Mouse (Mus musculus) lung, embryonic 15.5 days (tissue): Measurements from ENCODE around the gene Pex26. TPM values are rescaled to one million over a fixed set of nuclear protein-coding genes. Genes with fewer than 3 reads are reported as not detected.

Experiments
- ATAC-seq: fragments of 200-750 bp; cut with Nextera tagmentation; 2 replicates; pipeline ENCODE4 v1.8.0; 2017; ENCODE audit warnings: moderate number of reproducible peaks, borderline replicate concordance; ENCODE audit not compliant: low FRiP score, low TSS enrichment; ENCODE audit errors: extremely low read depth
- H3K27ac ChIP-seq: fragments of 300-500 bp; sonication (generic); 2 replicates; pipeline ENCODE4 v1.5.1; 2015; ENCODE audit warnings: moderate library complexity, mild to moderate bottlenecking, inconsistent platforms
- H3K27me3 ChIP-seq: fragments of 300-500 bp; sonication (generic); 2 replicates; pipeline ENCODE4 v1.6.1; 2015; ENCODE audit warnings: inconsistent platforms
- H3K36me3 ChIP-seq: fragments of 300-500 bp; sonication (generic); 2 replicates; pipeline ENCODE4 v1.6.1; 2015; ENCODE audit warnings: inconsistent platforms
- H3K4me1 ChIP-seq: fragments of 300-500 bp; sonication (generic); 2 replicates; pipeline ENCODE4 v1.6.1; 2015; ENCODE audit warnings: inconsistent platforms
- H3K4me2 ChIP-seq: fragments of 300-500 bp; sonication (generic); 2 replicates; pipeline ENCODE4 v1.6.1; 2015; ENCODE audit warnings: inconsistent platforms, mild to moderate bottlenecking, moderate library complexity
- H3K4me3 ChIP-seq: fragments of 300-500 bp; sonication (generic); 2 replicates; pipeline ENCODE4 v1.5.1; 2015; ENCODE audit warnings: mild to moderate bottlenecking, inconsistent platforms
- H3K9ac ChIP-seq: fragments of 300-500 bp; sonication (generic); 2 replicates; pipeline ENCODE4 v1.6.1; 2015; ENCODE audit warnings: inconsistent platforms
- H3K9me3 ChIP-seq: fragments of 300-500 bp; sonication (generic); 2 replicates; pipeline ENCODE4 v1.6.1; 2016; ENCODE audit warnings: inconsistent platforms
- WGBS: fragments of 180-500 bp; shearing (Covaris S2); methylation state at CpG from one replicate; pipeline ENCODE4 v1.1.7; 2015; 5-methylcytosine and 5-hydroxymethylcytosine counted together
- polyA plus RNA-seq: library from polyadenylated mRNA; unstranded; fragments of >200 nt; fragmentation: Nextera tagmentation; extraction: Ambion mirVana; gene quantifications from 2 replicates; pipeline ENCODE4 v1.2.1, GENCODE M21; 2015

The Pex26 gene
- polyA plus RNA-seq, 1 experiment from 2014 or later = 13.5 TPM

GRCm38 (mm10) chr6:121171102-121171501 lies 12.4 kb upstream of the Pex26 start:
- no peaks in the 10 kb centered on the region for H3K36me3 ChIP-seq
- H3K27me3 ChIP-seq = peaks cover 3% of the 10 kb centered on the region
- peaks cover 17% of the 10 kb centered on the region for H3K4me1 ChIP-seq
- WGBS = 31% methylated on average over 6 of the region's 6 CpGs
- H3K9me3 ChIP-seq = no peaks in the 10 kb centered on the region
- peak; percentile 23; the same call in 1 of the 2 replicates for ATAC-seq
- no peak overlapping the region for H3K27ac ChIP-seq
- no peak overlapping the region for H3K4me2 ChIP-seq
- H3K4me3 ChIP-seq = no peak overlapping the region
- no peak overlapping the region for H3K9ac ChIP-seq

GRCm38 (mm10) chr6:121173471-121173870 lies 10.0 kb upstream of the Pex26 start:
- H3K4me2 ChIP-seq = no peak overlapping the region
- no peak overlapping the region for H3K4me3 ChIP-seq

GRCm38 (mm10) chr6:121174761-121175160 lies 8.7 kb upstream of the Pex26 start:
- Histone ChIP-seq H3K4me1 (0 out of 2 replicates have a peak, but pooled peaks cover 15% of the 10 kb centered on the region), H3K9ac (no peak overlapping the region), H3K36me3 (no peaks in the 10 kb centered on the region), H3K27me3 (no peaks in the 10 kb centered on the region), H3K9me3 (no peaks in the 10 kb centered on the region), H3K4me3 (no peak overlapping the region), H3K27ac (no peak overlapping the region), H3K4me2 (no peak overlapping the region)
- ATAC-seq = no peak
- 91% methylated on average over 6 of the region's 6 CpGs for WGBS

More at GRCm38 (mm10) chr6:121173471-121173870, 10.0 kb upstream of the Pex26 start:
- no peak overlapping the region for H3K9ac ChIP-seq
- H3K36me3 ChIP-seq = no peaks in the 10 kb centered on the region
- ATAC-seq = no peak
- no peak overlapping the region for H3K27ac ChIP-seq
- 0 out of 2 replicates have a peak, but pooled peaks cover 15% of the 10 kb centered on the region for H3K4me1 ChIP-seq
- WGBS = 34% methylated on average over 5 of the region's 5 CpGs
- no peaks in the 10 kb centered on the region for H3K9me3 ChIP-seq
- H3K27me3 ChIP-seq = no peaks in the 10 kb centered on the region

- Histone ChIP-seq H3K9ac (no peak overlapping the region), H3K4me1 (0 out of 2 replicates have a peak, but pooled peaks cover 8% of the 10 kb centered on the region), H3K4me2 (no peak overlapping the region), H3K27me3 (no peaks in the 10 kb centered on the region), H3K36me3 (no peaks in the 10 kb centered on the region), H3K27ac (no peak overlapping the region), H3K9me3 (no peaks in the 10 kb centered on the region), H3K4me3 (no peak overlapping the region)
- no peak for ATAC-seq
- 46% methylated on average over 14 of the region's 14 CpGs for WGBS
Measured at GRCm38 (mm10) chr6:121176011-121176730, 7.3 kb upstream of the Pex26 start.

- no peaks in the 10 kb centered on the region for H3K36me3 ChIP-seq
- 0 out of 2 replicates have a peak, but pooled peaks cover 4% of the 10 kb centered on the region for H3K4me1 ChIP-seq
- no peak overlapping the region for H3K27ac ChIP-seq
- WGBS = 64% methylated on average over 4 of the region's 4 CpGs
- H3K9ac ChIP-seq = no peak overlapping the region
- no peak overlapping the region for H3K4me3 ChIP-seq
- no peaks in the 10 kb centered on the region for H3K27me3 ChIP-seq
- no peak for ATAC-seq
- H3K9me3 ChIP-seq = no peaks in the 10 kb centered on the region
- H3K4me2 ChIP-seq = no peak overlapping the region
Measured at GRCm38 (mm10) chr6:121176731-121177098, 6.8 kb upstream of the Pex26 start.

GRCm38 (mm10) chr6:121177118-121177708 lies 6.3 kb upstream of the Pex26 start:
- Histone ChIP-seq H3K36me3 (no peaks in the 10 kb centered on the region), H3K9me3 (no peaks in the 10 kb centered on the region), H3K4me2 (no peak overlapping the region), H3K4me3 (no peak overlapping the region), H3K27ac (no peak overlapping the region), H3K27me3 (no peaks in the 10 kb centered on the region), H3K4me1 (0 out of 2 replicates have a peak, but pooled peaks cover 4% of the 10 kb centered on the region), H3K9ac (no peak overlapping the region)
- WGBS = 81% methylated on average over 7 of the region's 7 CpGs
- no peak; the same call in 1 of the 2 replicates for ATAC-seq

GRCm38 (mm10) chr6:121178700-121179358 lies 4.6 kb upstream of the Pex26 start:
- H3K4me2 ChIP-seq = no peak overlapping the region
- 0 out of 2 replicates have a peak, but pooled peaks cover 4% of the 10 kb centered on the region for H3K4me1 ChIP-seq
- WGBS = 51% methylated on average over 7 of the region's 7 CpGs
- H3K9ac ChIP-seq = no peak overlapping the region
- H3K27me3 ChIP-seq = no peaks in the 10 kb centered on the region
- H3K9me3 ChIP-seq = no peaks in the 10 kb centered on the region
- no peak overlapping the region for H3K4me3 ChIP-seq
- H3K27ac ChIP-seq = no peak overlapping the region
- ATAC-seq = no peak
- H3K36me3 ChIP-seq = no peaks in the 10 kb centered on the region

GRCm38 (mm10) chr6:121179846-121180245 lies 3.6 kb upstream of the Pex26 start:
- ATAC-seq = no peak
- 58% methylated on average over 7 of the region's 7 CpGs for WGBS
- Histone ChIP-seq H3K36me3 (no peaks in the 10 kb centered on the region), H3K4me3 (no peak overlapping the region), H3K9me3 (no peaks in the 10 kb centered on the region), H3K27me3 (no peaks in the 10 kb centered on the region), H3K27ac (no peak overlapping the region), H3K4me2 (no peak overlapping the region), H3K4me1 (peaks cover 10% of the 10 kb centered on the region), H3K9ac (no peak overlapping the region)

GRCm38 (mm10) chr6:121184198-121185140 lies 1.0 kb downstream of the Pex26 start:
- H3K4me2 ChIP-seq = peak overlapping the region; percentile 94
- H3K9me3 ChIP-seq = no peaks in the 10 kb centered on the region
- peaks cover 15% of the 10 kb centered on the region for H3K4me1 ChIP-seq
- WGBS = 2% methylated on average over 35 of the region's 35 CpGs
- peak; percentile 80 for ATAC-seq
- H3K27me3 ChIP-seq = no peaks in the 10 kb centered on the region
- peak overlapping the region; percentile 61 for H3K4me3 ChIP-seq
- H3K9ac ChIP-seq = peak overlapping the region; percentile 63
- H3K36me3 ChIP-seq = no peaks in the 10 kb centered on the region
- peak overlapping the region; percentile 84 for H3K27ac ChIP-seq

- ATAC-seq = peak; percentile 46
- WGBS = 65% methylated on average over 8 of the region's 8 CpGs
- Histone ChIP-seq H3K27ac (peak overlapping the region; percentile 84), H3K9me3 (no peaks in the 10 kb centered on the region), H3K36me3 (0 out of 2 replicates have a peak, but pooled peaks cover 5% of the 10 kb centered on the region), H3K4me2 (peak overlapping the region; percentile 94), H3K4me1 (peaks cover 15% of the 10 kb centered on the region), H3K4me3 (peak overlapping the region; percentile 61), H3K27me3 (no peaks in the 10 kb centered on the region), H3K9ac (no peak overlapping the region)
Measured at GRCm38 (mm10) chr6:121185232-121185631, 1.8 kb downstream of the Pex26 start.
